Mouse (Mus musculus) testis, postnatal 10 days (tissue): ENCODE results near the gene Patl2.
A peak's percentile ranks its signal among the peaks of the same experiment; 100 is the strongest.
"Not testable (repeated sequence)": the region's sequence is repeated elsewhere in the genome, so short reads cannot be mapped to it uniquely, and the experiment has no call there.

Experiments
- DNase-seq: peaks from one replicate; pipeline ENCODE4 v3.0.0; 2021; ENCODE audit warnings: low spot score

Gene Patl2

DNA sequence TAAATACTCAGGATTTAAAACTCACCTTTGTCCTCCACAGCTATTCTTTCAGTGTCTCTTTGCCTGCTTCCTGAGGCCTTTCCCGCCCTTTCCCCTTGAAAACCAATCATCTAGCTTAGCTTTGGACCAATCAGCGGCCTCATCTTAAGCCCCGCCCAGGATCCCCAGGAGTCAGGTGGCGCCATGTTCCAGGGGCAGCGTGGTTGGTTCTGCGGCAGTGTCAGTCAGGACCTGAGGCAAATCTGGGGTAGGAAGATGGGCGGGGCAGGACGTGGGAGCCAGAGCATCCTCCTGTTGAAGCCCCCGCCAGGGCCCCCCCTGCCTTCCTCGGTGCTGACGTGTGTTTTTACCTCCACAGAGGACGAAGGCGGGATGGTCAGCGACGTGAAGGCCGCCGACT lies at the start of gene Patl2, which contains the start of gene Terb2:
Gene Patl2 (minus strand): TSS at position 84 of the 400 bp plus-strand sequence.
Gene Terb2 (plus strand): TSS at position 167 of the 400 bp plus-strand sequence.
- peak; percentile 56 for DNase-seq

DNA sequence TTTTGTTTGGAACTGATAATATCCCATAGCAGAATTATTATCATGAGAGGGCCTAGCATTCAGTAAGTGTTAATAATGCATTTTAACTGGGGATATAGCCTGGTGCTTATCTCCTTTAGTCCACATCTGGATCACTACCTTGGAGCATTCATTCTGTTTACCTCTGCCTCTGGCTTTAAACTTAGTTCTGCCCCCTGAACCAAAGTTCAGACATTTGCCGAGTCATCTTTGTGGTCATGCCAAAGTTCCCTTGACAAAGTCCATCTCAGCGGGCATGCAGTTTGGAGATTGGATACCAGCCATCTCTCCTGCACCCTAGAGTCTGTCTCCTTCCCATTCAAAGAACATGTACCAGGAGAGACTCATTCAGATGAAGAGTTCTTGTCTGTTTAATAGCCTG lies 49.4 kb upstream of the Patl2 start:
- no peak for DNase-seq

DNA sequence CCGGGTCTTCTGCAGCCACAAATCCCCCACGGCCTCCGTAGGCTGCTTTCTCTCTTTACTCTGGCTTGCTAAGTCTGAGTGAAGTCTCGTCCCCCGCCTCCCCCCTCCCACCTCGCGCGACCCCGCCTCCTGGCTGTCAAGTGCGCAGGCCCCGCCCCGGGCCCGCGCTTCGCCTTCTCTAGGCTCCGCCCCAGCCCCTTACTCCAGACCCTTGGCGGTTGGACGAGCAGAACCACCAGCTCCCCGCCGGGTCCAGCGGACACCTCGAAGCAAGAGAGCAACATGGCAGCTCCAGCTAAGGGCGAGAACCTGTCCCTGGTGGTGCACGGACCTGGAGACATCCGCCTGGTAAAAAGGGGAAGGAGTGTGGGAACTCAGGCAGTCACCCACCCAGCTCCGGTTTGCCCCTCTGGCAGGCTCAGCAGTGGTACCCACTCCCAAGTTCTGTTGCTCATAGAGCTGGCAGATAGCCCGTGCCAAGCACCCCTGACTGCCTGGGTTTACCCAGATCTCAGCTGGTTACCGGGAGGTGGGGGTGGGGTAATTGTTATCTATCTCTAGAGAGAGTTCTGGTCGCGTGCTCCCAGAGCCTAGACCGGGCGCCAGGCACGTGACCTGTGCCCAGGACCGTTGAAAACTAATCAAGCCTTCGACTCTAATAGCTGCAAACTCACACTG lies 48.8 kb upstream of the Patl2 start, which contains the start of gene Sord:
Gene Sord (plus strand): TSS at position 139 of the 678 bp plus-strand sequence.
- DNase-seq, result peak; percentile 85

- DNase-seq, result no peak
These were observed 48.0 kb upstream of the Patl2 start for GRCm38 (mm10) chr2:122233759-122234557.

DNA sequence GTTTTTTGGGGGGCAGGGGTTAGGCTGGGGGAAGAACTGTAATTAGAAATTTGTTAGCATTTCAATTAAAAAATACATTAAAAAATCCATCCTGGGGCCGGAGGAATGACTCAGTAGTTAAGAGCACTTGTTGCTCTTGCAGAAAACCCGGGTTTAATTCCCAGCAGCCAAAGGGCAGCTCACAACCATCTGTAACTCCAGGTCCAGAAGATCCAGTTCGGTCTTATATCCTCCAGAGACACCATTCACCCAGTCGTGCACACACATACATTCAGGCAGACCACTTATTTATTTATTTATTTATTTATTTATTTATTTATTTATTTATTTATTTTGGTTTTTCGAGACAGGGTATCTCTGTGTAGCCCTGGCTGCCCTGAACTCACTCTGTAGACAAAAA lies 47.4 kb upstream of the Patl2 start:
- DNase-seq, result no peak

DNA sequence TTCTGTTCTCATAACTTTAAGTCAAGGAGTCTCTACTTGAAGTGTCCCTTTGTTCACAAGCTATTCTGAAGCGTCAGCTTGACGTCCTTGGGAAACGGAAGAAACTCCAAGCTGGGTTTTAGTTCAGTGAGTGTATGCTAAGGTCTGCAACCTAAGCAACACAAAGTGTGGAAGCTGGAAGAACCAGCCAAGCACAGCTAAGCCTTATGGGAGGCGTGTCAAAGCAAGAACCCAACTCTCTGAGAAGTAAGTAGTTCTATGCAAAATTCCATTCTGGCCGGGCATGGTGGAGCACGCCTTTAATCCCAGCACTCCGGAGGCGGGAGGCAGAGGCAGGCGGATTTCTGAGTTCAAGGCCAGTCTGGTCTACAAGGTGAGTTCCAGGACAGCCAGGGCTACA lies 45.6 kb upstream of the Patl2 start:
- no peak for DNase-seq

DNA sequence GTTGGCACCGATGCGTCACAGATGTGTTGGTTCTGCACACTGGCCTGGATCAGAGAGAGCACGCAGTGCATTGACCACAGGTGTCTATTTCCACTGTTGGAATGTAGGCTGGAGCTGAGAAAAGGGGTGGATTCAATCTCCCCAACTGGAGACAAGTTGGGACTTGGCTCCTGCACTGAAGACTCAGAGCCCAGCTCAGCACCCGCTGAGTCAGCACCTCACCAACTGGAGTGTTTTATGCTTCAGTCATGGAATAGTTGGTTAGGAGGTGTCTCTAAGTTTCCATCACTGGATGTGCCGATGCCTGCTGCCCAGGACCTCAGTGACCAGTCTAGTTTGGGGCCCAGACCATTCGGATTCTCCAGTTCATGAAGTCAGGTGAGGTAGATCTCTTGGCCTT lies 44.4 kb upstream of the Patl2 start:
- no peak for DNase-seq

GRCm38 (mm10) chr2:122223654-122224053 lies 37.7 kb upstream of the Patl2 start:
- DNase-seq, result no peak

GRCm38 (mm10) chr2:122222272-122222671 lies 36.3 kb upstream of the Patl2 start:
- no peak for DNase-seq

GRCm38 (mm10) chr2:122221798-122222197 lies 35.8 kb upstream of the Patl2 start:
- no peak for DNase-seq

- DNase-seq, result no peak
These were observed 35.4 kb upstream of the Patl2 start for GRCm38 (mm10) chr2:122221378-122221777.

DNA sequence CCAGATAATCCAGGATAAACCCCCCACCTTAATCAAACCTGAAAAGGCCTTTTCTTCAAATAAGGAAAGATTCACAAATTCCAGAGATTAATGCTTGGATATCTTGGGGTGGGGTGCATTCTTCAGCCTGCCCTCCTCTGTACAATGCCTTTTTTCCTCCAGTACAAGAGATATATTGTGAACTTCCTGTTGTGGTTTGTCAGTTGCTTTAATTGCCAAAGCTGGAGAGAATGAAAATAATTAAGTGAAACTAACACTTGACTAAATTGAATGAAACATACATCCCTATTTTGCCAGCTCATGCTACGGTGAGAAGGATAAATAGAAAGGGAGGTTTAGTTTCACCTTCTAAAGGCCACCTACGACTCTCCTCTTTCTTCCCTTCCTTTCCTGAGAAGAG lies 32.2 kb upstream of the Patl2 start:
- no peak for DNase-seq

DNA sequence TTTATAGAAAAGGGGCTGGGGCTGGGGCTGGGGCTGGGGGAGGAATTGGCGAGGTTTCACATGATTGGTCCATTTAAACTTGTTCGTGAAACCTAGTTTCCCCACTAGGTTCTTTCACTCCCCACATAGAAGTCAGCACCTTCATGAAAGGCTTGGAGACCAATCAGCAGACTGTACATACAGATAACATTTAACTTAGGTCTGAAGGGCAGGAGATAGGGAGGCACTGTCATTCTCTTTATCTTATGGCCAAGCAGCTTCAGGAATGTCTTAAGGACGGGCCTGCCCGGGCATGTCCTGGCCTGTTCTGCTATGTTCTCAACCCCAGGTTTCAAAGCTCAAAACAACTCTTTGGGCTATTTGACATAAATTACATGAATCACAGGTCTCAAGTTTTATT lies 31.1 kb upstream of the Patl2 start:
- not testable (repeated sequence) for DNase-seq

- DNase-seq, result no peak
These were observed 24.7 kb upstream of the Patl2 start for GRCm38 (mm10) chr2:122210534-122211228.

DNA sequence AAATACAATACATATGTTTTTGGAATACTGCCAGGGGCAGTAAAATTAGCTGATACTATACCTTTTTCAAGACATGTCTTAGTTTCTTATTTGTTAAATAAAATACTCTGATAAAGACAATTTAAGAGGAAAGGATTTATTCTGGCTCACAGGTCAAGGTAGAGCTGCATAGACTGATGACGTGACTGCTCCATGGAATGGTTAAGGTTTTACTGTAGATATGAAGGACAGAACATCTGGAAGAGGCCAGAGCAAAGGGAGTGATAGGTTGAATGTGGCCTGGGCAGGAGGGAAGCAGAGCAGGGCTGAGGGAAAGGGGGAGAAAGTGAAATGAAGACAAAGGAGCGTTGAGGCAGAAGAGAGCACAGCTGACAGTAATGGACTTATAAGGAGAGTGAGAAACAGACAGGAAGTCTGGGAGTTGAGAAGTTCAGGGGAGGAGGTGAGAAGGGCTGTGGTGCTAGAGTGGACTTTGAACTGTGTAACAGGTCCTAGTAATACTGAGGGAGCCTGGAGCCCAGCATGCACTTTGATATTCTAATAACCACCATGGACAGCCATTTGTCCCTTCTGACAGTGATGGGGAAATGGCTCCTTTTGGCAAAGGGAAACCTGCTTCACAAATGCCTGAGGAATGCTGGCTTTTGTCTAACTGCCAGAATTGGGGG lies 20.6 kb upstream of the Patl2 start:
- DNase-seq, result no peak

GRCm38 (mm10) chr2:122201501-122201900 lies 15.5 kb upstream of the Patl2 start:
- DNase-seq, result no peak

GRCm38 (mm10) chr2:122194509-122194929 lies 8.5 kb upstream of the Patl2 start:
- DNase-seq, result no peak

- no peak for DNase-seq
These were observed 5.9 kb upstream of the Patl2 start for GRCm38 (mm10) chr2:122191849-122192248.

- no peak for DNase-seq
These were observed 762 bp upstream of the Patl2 start for GRCm38 (mm10) chr2:122186751-122187150.

DNA sequence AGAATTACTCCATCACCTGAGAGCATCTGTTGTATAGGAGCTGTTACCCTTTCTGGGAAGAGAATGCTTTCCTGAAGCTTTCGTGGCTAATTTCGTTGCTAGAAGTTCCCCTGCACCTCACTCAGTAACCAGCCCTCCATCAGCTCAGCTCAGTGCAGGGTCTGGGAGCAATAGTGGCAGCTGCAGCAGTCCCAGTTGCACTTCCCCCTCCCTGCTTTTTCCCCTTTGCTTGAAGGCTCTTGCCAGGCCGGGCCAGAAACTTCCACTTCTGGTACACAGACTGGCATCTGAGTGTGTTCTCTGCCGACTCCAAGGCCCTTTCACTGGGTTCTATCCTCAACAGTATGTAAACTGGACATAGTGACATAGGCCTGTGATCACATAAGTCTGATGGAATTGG lies 903 bp downstream of the Patl2 start:
- DNase-seq, result no peak

GRCm38 (mm10) chr2:122180051-122180822 lies 5.8 kb downstream of the Patl2 start:
- DNase-seq, result no peak
